Comparison of ENCODE assay signal across 8 mouse cellular contexts in genomic region chr7:62463007-62463877, GRCm38 (mm10). TPM values are rescaled to one million over a fixed set of nuclear protein-coding genes. Genes with fewer than 3 reads are reported as not detected.
DNase-seq lines count a peak whose midpoint lies in the region; ATAC-seq and TF ChIP-seq lines count a peak whose summit lies in the region.

No protein-coding gene starts in this region.

- no peaks in the 10 kb centered on the region for H3K27me3 ChIP-seq in thymus, adult 2 months (ENCODE audit: control insufficient read depth, insufficient read depth, low read length)
- no peaks in the 10 kb centered on the region for H3K27me3 ChIP-seq in kidney, embryonic 14.5 days (ENCODE audit: control insufficient read depth, insufficient read depth, low read length)
- no peaks in the 10 kb centered on the region for H3K27me3 ChIP-seq in midbrain, embryonic 10.5 days (ENCODE audit: low read depth, poor library complexity, severe bottlenecking)

- no peak overlapping the region for H3K27ac ChIP-seq in thymus, adult 2 months (ENCODE audit: control insufficient read depth, insufficient read depth, low read length)
- H3K27ac ChIP-seq in kidney, embryonic 14.5 days (ENCODE audit: low read depth, low read length), result peak overlapping the region; percentile 90
- H3K27ac ChIP-seq in midbrain, embryonic 10.5 days (replicated peaks), result peak overlapping the region; percentile 97

- DNase-seq in adrenal gland, adult 2 months, result peak; percentile 26
- no peak for DNase-seq in adrenal gland, postnatal 4 days (ENCODE audit: low spot score in 2 of 2)
- DNase-seq in thymus, adult 2 months, result peak; percentile 2
- DNase-seq in thymus, postnatal 36 days, result no peak
- peak; percentile 10 for DNase-seq in heart, adult 8-10 months (ENCODE audit: low spot score)
- peak; percentile 54 for DNase-seq in midbrain, embryonic 10.5 days (ENCODE audit: low spot score)
- peak; percentile 21 to 60 for DNase-seq in urinary bladder, postnatal 4 days (ENCODE audit: low spot score in 2 of 2)

- ATAC-seq in kidney, embryonic 14.5 days (ENCODE audit: low FRiP score, low TSS enrichment), result peak; percentile 36

- no peaks in the 10 kb centered on the region for H3K4me1 ChIP-seq in thymus, adult 2 months (replicated peaks; ENCODE audit: control insufficient read depth, insufficient read depth, low read length)
- no peaks in the 10 kb centered on the region for H3K4me1 ChIP-seq in kidney, embryonic 14.5 days (ENCODE audit: control insufficient read depth, insufficient read depth, low read length)
- H3K4me1 ChIP-seq in midbrain, embryonic 10.5 days, result peaks cover 16% of the 10 kb centered on the region

- H3K36me3 ChIP-seq in thymus, adult 2 months (ENCODE audit: control insufficient read depth, insufficient read depth, low read length), result no peaks in the 10 kb centered on the region
- no peaks in the 10 kb centered on the region for H3K36me3 ChIP-seq in kidney, embryonic 14.5 days (ENCODE audit: control insufficient read depth, insufficient read depth, low read length)
- H3K36me3 ChIP-seq in midbrain, embryonic 10.5 days, result 0 out of 2 replicates have a peak, but pooled peaks cover 4% of the 10 kb centered on the region

- no peak for TF ChIP-seq CTCF in thymus, adult 2 months (IDR thresholded peaks at IDR 0.05; ENCODE audit: borderline replicate concordance, control insufficient read depth, extremely low read depth, insufficient read depth, low read length, poor library complexity)

- 39% methylated on average over 55 of the region's 55 CpGs for WGBS in thymus, adult 2 months
- WGBS in kidney, embryonic 14.5 days, result 35% methylated on average over 54 of the region's 55 CpGs
- 25% methylated on average over 55 of the region's 55 CpGs for WGBS in midbrain, embryonic 10.5 days

- H3K9ac ChIP-seq in kidney, embryonic 14.5 days (ENCODE audit: low read depth, low read length), result peak overlapping the region; percentile 79

- TF ChIP-seq POLR2A in thymus, adult 2 months (IDR thresholded peaks at IDR 0.05; ENCODE audit: control insufficient read depth, extremely low read depth, insufficient read depth, low read length, poor library complexity), result no peak

- H3K4me2 ChIP-seq in kidney, embryonic 14.5 days (replicated peaks; ENCODE audit: low read depth, low read length), result peak overlapping the region; percentile 56

- H3K4me3 ChIP-seq in thymus, adult 2 months (ENCODE audit: control insufficient read depth, insufficient read depth, low read length), result peak overlapping the region; percentile 3; the same call in 1 of the 2 replicates
- peak overlapping the region; percentile 43 for H3K4me3 ChIP-seq in kidney, embryonic 14.5 days (ENCODE audit: low read length)
- H3K4me3 ChIP-seq in midbrain, embryonic 10.5 days, result peak overlapping the region; percentile 73

- no peaks in the 10 kb centered on the region for H3K9me3 ChIP-seq in kidney, embryonic 14.5 days (ENCODE audit: control insufficient read depth, low read length)
- H3K9me3 ChIP-seq in midbrain, embryonic 10.5 days (replicated peaks), result peaks cover 41% of the 10 kb centered on the region

RNA-seq across cellular contexts. Expression of gene Peg12, which starts 1.1 kb away (rescaled TPM):
- total RNA-seq in adrenal gland, adult 2 months (2021), result 1 to 10 TPM in 1 of 2 experiments, under 1 TPM in 1; 0.55 to 1.7 TPM
- polyA plus RNA-seq in adrenal gland, adult 2 months (2012; rRNA removed), result 1.9 and 2.1 TPM in 2 replicates
- 1 to 10 TPM; 6.0 to 8.3 TPM for total RNA-seq in adrenal gland, postnatal 4 days (2021)
- polyA plus RNA-seq in thymus, adult 2 months (2012; rRNA removed), result 0.20 and 0.37 TPM in 2 replicates
- total RNA-seq in heart, adult 8-10 months (2022), result 1 to 10 TPM in 3 of 4 experiments, under 1 TPM in 1; 0.62 to 1.5 (median 1.2) TPM
- polyA plus RNA-seq in kidney, embryonic 14.5 days (2014; fragmentation: Nextera tagmentation; extraction: Ambion mirVana), result 25.9 and 31.4 TPM in 2 replicates
- 105 and 117 TPM in 2 replicates for polyA plus RNA-seq in midbrain, embryonic 10.5 days (2016; fragmentation: Nextera tagmentation; extraction: Ambion mirVana)

RNA-seq across cellular contexts. Expression of gene Mkrn3, which starts 43.3 kb away (rescaled TPM):
- 1 to 10 TPM in 1 of 2 experiments, under 1 TPM in 1; 0.78 to 1.1 TPM for total RNA-seq in adrenal gland, adult 2 months (2021)
- polyA plus RNA-seq in adrenal gland, adult 2 months (2012; rRNA removed), result 0.67 and 1.3 TPM in 2 replicates
- 1 to 10 TPM; 4.1 TPM for total RNA-seq in adrenal gland, postnatal 4 days (2021)
- polyA plus RNA-seq in thymus, adult 2 months (2012; rRNA removed), result 0.24 and 0.36 TPM in 2 replicates
- under 1 TPM; 0.19 to 0.50 (median 0.36) TPM for total RNA-seq in heart, adult 8-10 months (2022)
- 5.4 TPM in 2 replicates for polyA plus RNA-seq in kidney, embryonic 14.5 days (2014; fragmentation: Nextera tagmentation; extraction: Ambion mirVana)
- 18.4 and 21.2 TPM in 2 replicates for polyA plus RNA-seq in midbrain, embryonic 10.5 days (2016; fragmentation: Nextera tagmentation; extraction: Ambion mirVana)

Comparison
In these comparisons a context has a peak if more than half of its experiments do, and no peak if none do; other contexts are left out.
1. DNase-seq: peak in adrenal gland, adult 2 months (single experiment), thymus, adult 2 months (single experiment), heart, adult 8-10 months (single experiment), midbrain, embryonic 10.5 days (single experiment) and urinary bladder, postnatal 4 days (2 of 2); none in adrenal gland, postnatal 4 days (0 of 2) and thymus, postnatal 36 days (0 of 2).
2. H3K4me3 ChIP-seq: peak in every context shown above with its lines; median percentile 73 in midbrain, embryonic 10.5 days; 43 in kidney, embryonic 14.5 days; 3 in thymus, adult 2 months.